Mouse (Mus musculus) gastrocnemius, adult 8-10 months (tissue): ENCODE results near the gene F8a. TPM values are rescaled to one million over a fixed set of nuclear protein-coding genes. Genes with fewer than 3 reads are reported as not detected.
"Not testable (repeated sequence)": the region's sequence is repeated elsewhere in the genome, so short reads cannot be mapped to it uniquely, and the experiment has no call there.

Experiments used
- DNase-seq, 2 experiments: peaks; one replicate each; pipeline ENCODE4 v3.0.0; 2022; ENCODE audit warnings: low spot score in 2 of 2
- total RNA-seq, 4 experiments: library from RNA; stranded (reverse); gene quantifications; 2 replicates each; pipeline ENCODE4 v1.2.4; 2022

Gene F8a
- 1 to 10 TPM; 5.1 to 7.8 (median 6.6) TPM for total RNA-seq

GRCm38 (mm10) chrX:73227914-73228605, at the start of gene F8a:
TSS of gene F8a (plus strand) at chrX:73228291.
- peak; percentile 50 to 56 for DNase-seq

GRCm38 (mm10) chrX:73191934-73192333, 36.2 kb upstream of the F8a start, which contains the start of gene Xlr3b:
TSS of gene Xlr3b (plus strand) at chrX:73192207.
- DNase-seq, result not testable (repeated sequence)

GRCm38 (mm10) chrX:73213819-73214564, 14.1 kb upstream of the F8a start, which contains the start of gene Xlr4b:
TSS of gene Xlr4b (plus strand) at chrX:73214333.
- DNase-seq, result not testable (repeated sequence)

GRCm38 (mm10) chrX:73225365-73225764, 2.7 kb upstream of the F8a start:
- no peak for DNase-seq

- peak; percentile 11 to 54 for DNase-seq
These were observed 619 bp downstream of the F8a start for GRCm38 (mm10) chrX:73228606-73229214.

GRCm38 (mm10) chrX:73229288-73229687, 1.2 kb downstream of the F8a start:
- no peak for DNase-seq

GRCm38 (mm10) chrX:73242821-73243325, 14.8 kb downstream of the F8a start, which contains the start of gene Xlr4c:
TSS of gene Xlr4c (minus strand) at chrX:73243130.
- DNase-seq, result not testable (repeated sequence)

- not testable (repeated sequence) for DNase-seq
These were observed 34.3 kb downstream of the F8a start for GRCm38 (mm10) chrX:73262428-73262827.

GRCm38 (mm10) chrX:73265270-73265669, 37.2 kb downstream of the F8a start, which contains the start of gene Xlr3c:
TSS of gene Xlr3c (minus strand) at chrX:73265390.
- DNase-seq, result not testable (repeated sequence)

Other genes with a start within 250 kb of the F8a start
- under 1 TPM; 0.12 to 0.64 (median 0.58) TPM for gene Zfp185, start 241.0 kb upstream of the F8a start, total RNA-seq
- gene Pnma5, start 191.2 kb upstream of the F8a start, total RNA-seq, result under 1 TPM in 1 of 4 experiments, not detected in 3; 0.21 TPM
- not detected for gene Pnma3, start 163.5 kb upstream of the F8a start, total RNA-seq
- under 1 TPM in 1 of 4 experiments, not detected in 3; 0.58 TPM for gene Xlr4a, start 145.8 kb upstream of the F8a start, total RNA-seq
- gene Xlr3a, start 131.2 kb upstream of the F8a start, total RNA-seq, result 1 to 10 TPM in 3 of 4 experiments, not detected in 1; 1.1 to 2.1 (median 1.4) TPM
- not detected for gene Gm14685, start 111.2 kb upstream of the F8a start, total RNA-seq
- gene Xlr5b, start 79.5 kb upstream of the F8a start, total RNA-seq, result not detected
- not detected for gene DXBay18, start 78.8 kb upstream of the F8a start, total RNA-seq
- not detected for gene Spin2d, start 51.3 kb upstream of the F8a start, total RNA-seq
- 1 to 10 TPM in 2 of 4 experiments, under 1 TPM in 1, not detected in 1; 0.41 to 5.5 (median 4.3) TPM for gene Xlr3b, start 36.1 kb upstream of the F8a start, total RNA-seq
- under 1 TPM in 2 of 4 experiments, not detected in 2; 0.41 to 0.43 TPM for gene Xlr4b, start 14.0 kb upstream of the F8a start, total RNA-seq
- not detected for gene Xlr4c, start 14.8 kb downstream of the F8a start, total RNA-seq
- gene Xlr3c, start 37.1 kb downstream of the F8a start, total RNA-seq, result not detected
- gene Xlr5a, start 64.7 kb downstream of the F8a start, total RNA-seq, result not detected
- not detected for gene Xlr5c, start 64.7 kb downstream of the F8a start, total RNA-seq
- gene Gm45015, start 108.5 kb downstream of the F8a start, total RNA-seq, result not detected
- 1 to 10 TPM; 4.5 to 5.0 (median 4.6) TPM for gene Zfp275, start 114.3 kb downstream of the F8a start, total RNA-seq
- not detected for gene Gm18336, start 170.4 kb downstream of the F8a start, total RNA-seq
- not detected for gene Zfp92, start 182.8 kb downstream of the F8a start, total RNA-seq
- not detected for gene Trex2, start 207.1 kb downstream of the F8a start, total RNA-seq
- 10 to 100 TPM in 3 of 4 experiments, 1 to 10 TPM in 1; 9.3 to 13.2 (median 12.2) TPM for gene Haus7, start 230.8 kb downstream of the F8a start, total RNA-seq